ENCODE assay signal across 8 mouse cellular contexts in the genomic region with DNA sequence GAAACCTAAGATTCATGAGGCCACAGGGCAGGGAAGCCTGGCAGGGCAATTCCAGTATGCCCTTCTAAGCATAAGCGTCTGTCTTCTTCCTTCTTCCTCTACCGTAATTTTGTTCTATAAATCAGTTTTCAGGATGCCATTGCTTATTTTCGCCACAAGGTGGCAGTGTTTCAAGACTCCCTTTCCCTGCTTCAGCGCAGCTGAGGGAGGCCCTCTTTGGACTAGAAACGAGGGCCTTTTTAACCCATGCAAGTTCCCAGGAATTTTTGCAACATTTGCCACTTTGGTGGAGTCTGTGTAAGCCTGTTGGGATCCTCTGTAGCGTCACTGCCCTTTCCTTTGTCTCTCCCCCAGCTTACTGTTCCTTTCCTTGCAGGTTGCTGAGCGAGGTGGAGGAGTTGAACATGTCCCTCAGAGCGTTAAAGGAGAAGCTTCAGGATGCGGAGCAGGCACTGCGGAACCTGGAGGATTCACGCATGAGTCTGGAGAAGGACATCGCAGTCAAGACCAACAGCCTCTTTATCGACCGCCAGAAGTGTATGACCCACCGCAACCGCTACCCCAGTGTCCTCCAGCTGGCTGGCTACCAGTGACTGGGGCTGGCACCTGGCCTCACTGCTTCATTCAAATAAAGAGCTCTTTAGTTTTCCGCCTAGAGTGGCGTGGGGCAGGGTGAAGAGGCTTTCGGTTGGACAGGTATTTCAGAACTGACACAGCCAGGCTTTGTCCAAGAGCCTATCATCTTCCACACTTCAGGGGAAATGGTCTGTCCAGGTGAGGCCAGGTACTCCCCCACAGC. TPM values are rescaled to one million over a fixed set of nuclear protein-coding genes. Genes with fewer than 3 reads are reported as not detected.
DNase-seq lines count a peak whose midpoint lies in the region; ATAC-seq and TF ChIP-seq lines count a peak whose summit lies in the region.

No protein-coding gene starts in this region.

- H3K9ac ChIP-seq in neural tube, embryonic 15.5 days (replicated peaks), result no peak overlapping the region
- no peak overlapping the region for H3K9ac ChIP-seq in lung, postnatal 0 days (replicated peaks; ENCODE audit: low read depth)

- H3K9me3 ChIP-seq in neural tube, embryonic 15.5 days (replicated peaks), result no peaks in the 10 kb centered on the region
- H3K9me3 ChIP-seq in lung, postnatal 0 days (ENCODE audit: low read length), result no peaks in the 10 kb centered on the region

- peak; percentile 88 for TF ChIP-seq CTCF in lung, postnatal 0 days (IDR thresholded peaks at IDR 0.05)
- TF ChIP-seq CTCF in spleen, adult 2 months (IDR thresholded peaks at IDR 0.05; ENCODE audit: extremely low read depth, insufficient read depth, insufficient read length, insufficient replicate concordance), result peak; percentile 50; the same call in 1 of the 2 replicates

- peaks cover 11% of the 10 kb centered on the region for H3K4me1 ChIP-seq in neural tube, embryonic 15.5 days
- peaks cover 2% of the 10 kb centered on the region; the same call in 1 of the 2 replicates for H3K4me1 ChIP-seq in lung, postnatal 0 days (ENCODE audit: insufficient read depth, low read depth, low read length)
- no peaks in the 10 kb centered on the region for H3K4me1 ChIP-seq in spleen, adult 2 months (ENCODE audit: control insufficient read depth, insufficient read depth, insufficient read length)

- no peak for TF ChIP-seq POLR2A in spleen, adult 2 months (IDR thresholded peaks at IDR 0.05; ENCODE audit: low read depth, low read length)

- ATAC-seq in CD4-positive, CD25-positive, alpha-beta regulatory T cell, adult 4 months, result no peak
- ATAC-seq in neural tube, embryonic 15.5 days (ENCODE audit: low FRiP score), result no peak
- ATAC-seq in lung, postnatal 0 days, result no peak

- TF ChIP-seq EP300 in lung, postnatal 0 days (IDR thresholded peaks at IDR 0.05), result no peak

- no peak overlapping the region for H3K4me2 ChIP-seq in neural tube, embryonic 15.5 days
- H3K4me2 ChIP-seq in lung, postnatal 0 days (replicated peaks; ENCODE audit: low read depth, low read length), result no peak overlapping the region

- no peak overlapping the region for H3K27ac ChIP-seq in neural tube, embryonic 15.5 days (replicated peaks)
- no peak overlapping the region for H3K27ac ChIP-seq in lung, postnatal 0 days (ENCODE audit: low read length)
- no peak overlapping the region for H3K27ac ChIP-seq in spleen, adult 2 months (ENCODE audit: insufficient read depth, low read length)

- H3K4me3 ChIP-seq in neural tube, embryonic 15.5 days (replicated peaks), result no peak overlapping the region
- H3K4me3 ChIP-seq in lung, postnatal 0 days (ENCODE audit: low read depth, low read length), result no peak overlapping the region
- no peak overlapping the region for H3K4me3 ChIP-seq in spleen, adult 2 months (ENCODE audit: extremely low read depth, insufficient read depth, insufficient read length)

- peaks cover 37% of the 10 kb centered on the region for H3K27me3 ChIP-seq in neural tube, embryonic 15.5 days (replicated peaks)
- no peaks in the 10 kb centered on the region for H3K27me3 ChIP-seq in lung, postnatal 0 days (replicated peaks; ENCODE audit: insufficient read depth, low read length)
- H3K27me3 ChIP-seq in spleen, adult 2 months (ENCODE audit: control insufficient read depth, insufficient read depth, low read length), result no peaks in the 10 kb centered on the region

- DNase-seq in CD4-positive, CD25-positive, alpha-beta regulatory T cell, adult 2 months (ENCODE audit: low read depth, low spot score), result peak; percentile 70
- peak; percentile 54 for DNase-seq in neural tube, embryonic 10.5 days (ENCODE audit: extremely low spot score, low spot score)
- DNase-seq in embryo, embryonic 10.5 days (ENCODE audit: low spot score), result peak; percentile 85
- DNase-seq in layer of hippocampus, adult 11-12 months (ENCODE audit: low spot score), result peak; percentile 61
- DNase-seq in lung, postnatal 0 days (ENCODE audit: low spot score), result peak; percentile 63
- DNase-seq in spleen, adult 2 months (ENCODE audit: low read depth in 1 of 2, low spot score in 2 of 2), result peak; percentile 19 to 22

- no peaks in the 10 kb centered on the region for H3K36me3 ChIP-seq in neural tube, embryonic 15.5 days
- H3K36me3 ChIP-seq in lung, postnatal 0 days (ENCODE audit: insufficient read depth, low read length), result no peaks in the 10 kb centered on the region
- H3K36me3 ChIP-seq in spleen, adult 2 months (ENCODE audit: control insufficient read depth, insufficient read depth, low read length), result no peaks in the 10 kb centered on the region

- 35% methylated on average over 19 of the region's 19 CpGs for WGBS in neural tube, embryonic 15.5 days
- 26% methylated on average over 19 of the region's 19 CpGs for WGBS in lung, postnatal 0 days
- 45% methylated on average over 19 of the region's 19 CpGs for WGBS in spleen, adult 2 months

RNA-seq across cellular contexts. Expression of gene Sstr5, which starts 20.9 kb away (rescaled TPM):
- polyA plus RNA-seq in CD4-positive, CD25-positive, alpha-beta regulatory T cell, adult 4 months (2017; shearing (Covaris generic)), result not detected
- polyA plus RNA-seq in neural tube, embryonic 15.5 days (2015; fragmentation: Nextera tagmentation; extraction: Ambion mirVana), result 0.64 and 0.93 TPM in 2 replicates
- 0.05 TPM in 1 of 2 replicates, not detected in the other for polyA plus RNA-seq in lung, postnatal 0 days (2015; fragmentation: Nextera tagmentation; extraction: Ambion mirVana)
- polyA plus RNA-seq in spleen, adult 2 months (2012; rRNA removed), result not detected in 2 replicates

RNA-seq across cellular contexts. Expression of gene Tekt4, which starts 21.7 kb away (rescaled TPM):
- not detected for polyA plus RNA-seq in CD4-positive, CD25-positive, alpha-beta regulatory T cell, adult 4 months (2017; shearing (Covaris generic))
- 0.67 and 0.84 TPM in 2 replicates for polyA plus RNA-seq in neural tube, embryonic 15.5 days (2015; fragmentation: Nextera tagmentation; extraction: Ambion mirVana)
- polyA plus RNA-seq in lung, postnatal 0 days (2015; fragmentation: Nextera tagmentation; extraction: Ambion mirVana), result 10.3 and 11.7 TPM in 2 replicates
- 0.06 TPM in 1 of 2 replicates, not detected in the other for polyA plus RNA-seq in spleen, adult 2 months (2012; rRNA removed)

RNA-seq across cellular contexts. Expression of gene Cacna1h, which starts 42.6 kb away (rescaled TPM):
- polyA plus RNA-seq in CD4-positive, CD25-positive, alpha-beta regulatory T cell, adult 4 months (2017; shearing (Covaris generic)), result not detected
- polyA plus RNA-seq in neural tube, embryonic 15.5 days (2015; fragmentation: Nextera tagmentation; extraction: Ambion mirVana), result 10.1 and 10.9 TPM in 2 replicates
- polyA plus RNA-seq in lung, postnatal 0 days (2015; fragmentation: Nextera tagmentation; extraction: Ambion mirVana), result 0.42 and 0.55 TPM in 2 replicates
- 11.6 and 14.4 TPM in 2 replicates for polyA plus RNA-seq in spleen, adult 2 months (2012; rRNA removed)

Comparison
In these comparisons a context has a peak if more than half of its experiments do, and no peak if none do; other contexts are left out.
1. DNase-seq: peak in every context shown above with its lines; median percentile 85 in embryo, embryonic 10.5 days; 70 in CD4-positive, CD25-positive, alpha-beta regulatory T cell, adult 2 months; 63 in lung, postnatal 0 days; 61 in layer of hippocampus, adult 11-12 months; 54 in neural tube, embryonic 10.5 days; 20 in spleen, adult 2 months.